Mouse (Mus musculus): ENCODE data around the gene Piwil4.

- no peak for TF ChIP-seq GATA1 (IDR thresholded peaks at IDR 0.05; ENCODE audit: low read length)
- TF ChIP-seq TAL1 (IDR thresholded peaks at IDR 0.05; ENCODE audit: low read length) = no peak
Measured at GRCm38 (mm10) chr9:14758590-14758989, 18.1 kb upstream of the Piwil4 start.

Measured in erythroblast, embryonic 14.5 days (primary cell).